Mouse (Mus musculus) testis, adult 2 months (tissue): ENCODE data around the gene Scaper.

Experiments
- CTCF ChIP-seq: fragments of 200-500 bp; IDR thresholded peaks from 2 replicates; pipeline ENCODE4 v1.5.1; 2012; ENCODE audit warnings: low read depth, mild to moderate bottlenecking, inconsistent platforms, low read length, moderate library complexity; ENCODE audit not compliant: control insufficient read depth, insufficient read depth, insufficient replicate concordance
- POLR2A ChIP-seq: fragments of 200-500 bp; IDR thresholded peaks from 2 replicates; pipeline ENCODE4 v1.6.1; 2012; ENCODE audit warnings: low read depth, mild to moderate bottlenecking, inconsistent platforms, low read length, moderate library complexity; ENCODE audit not compliant: control insufficient read depth

DNA sequence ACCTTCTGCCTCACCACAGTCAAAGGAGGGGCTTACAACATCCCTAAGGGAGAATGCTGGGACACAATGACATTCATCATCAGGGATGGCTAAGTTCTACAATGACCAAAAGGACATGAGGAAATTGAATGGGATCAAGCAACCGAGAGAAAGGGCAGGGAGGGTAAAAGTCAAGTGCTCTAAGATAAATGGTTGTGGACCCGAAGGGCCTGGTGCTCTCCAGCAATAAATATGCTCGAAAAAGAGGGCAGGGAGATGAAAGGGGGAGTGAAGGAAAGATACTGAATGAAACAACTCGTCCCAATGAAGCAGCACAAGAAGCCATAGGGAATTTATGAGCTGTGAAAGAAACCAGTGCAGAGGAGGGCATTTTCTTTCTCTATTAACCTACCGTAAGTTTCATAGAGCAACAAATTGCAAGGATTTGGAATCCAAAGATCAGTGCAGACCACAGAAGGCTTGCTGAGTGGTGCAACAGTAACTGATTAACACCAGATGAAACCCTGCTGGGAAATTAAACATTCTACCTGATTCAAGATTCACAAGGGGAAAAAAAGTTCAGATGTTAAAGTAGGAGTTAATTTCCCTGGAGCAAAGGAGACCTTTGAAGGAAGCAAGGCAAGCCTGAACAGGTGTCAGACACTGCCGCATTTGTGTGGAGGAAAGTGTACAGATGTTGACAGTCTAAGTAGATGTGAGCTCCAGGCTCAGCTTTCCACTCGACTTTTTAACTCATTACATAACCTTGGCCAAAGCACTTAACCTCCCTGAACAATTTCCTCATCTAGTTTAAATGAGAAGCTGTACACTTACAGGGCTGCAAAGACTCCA lies 329.0 kb downstream of the Scaper start:
- no peak for TF ChIP-seq CTCF
- TF ChIP-seq POLR2A = no peak
